Mouse (Mus musculus): ENCODE results near the gene Hmg20b. TPM values are rescaled to one million over a fixed set of nuclear protein-coding genes. Genes with fewer than 3 reads are reported as not detected.
A peak's percentile ranks its signal among the peaks of the same experiment; 100 is the strongest.

Gene Hmg20b
- total and polyA plus RNA-seq, 3 experiments, result 7.9 to 39.6 (median 18.7) TPM

- Histone ChIP-seq H3K9me3 (replicated peaks; ENCODE audit: low read length) (no peaks in the 10 kb centered on the region), H3K4me3 (replicated peaks in 1 of 3; ENCODE audit: low read depth in 2 of 3, low read length in 2 of 3, poor library complexity in 1 of 3) (no peak overlapping the region), H3K27me3 (replicated peaks) (no peaks in the 10 kb centered on the region), H3K4me1 (ENCODE audit: control insufficient read depth in 1 of 2, insufficient read depth in 2 of 2) (peaks cover 37 to 71% of the 10 kb centered on the region in 2 experiments), H3K36me3 (replicated peaks in 1 of 2; ENCODE audit: control insufficient read depth in 1 of 2, insufficient read depth in 1 of 2, low read length in 1 of 2) (peaks cover 82 to 98% of the 10 kb centered on the region in 2 experiments), H3K27ac (ENCODE audit: insufficient read depth, low read depth) (no peak overlapping the region), H3K79me2 (replicated peaks; ENCODE audit: control insufficient read depth, extremely low read depth, insufficient read depth, poor library complexity, severe bottlenecking) (no peaks in the 10 kb centered on the region), H3K9ac (ENCODE audit: insufficient read depth, low read depth) (no peak overlapping the region), H3K4me2 (ENCODE audit: insufficient read depth, low read depth, poor library complexity, severe bottlenecking) (no peak overlapping the region)
- dilution Hi-C loops (cut with MboI; ENCODE audit: extremely low pct_ligation_motif_present, extremely low pct_unique_long_range_greater_than_20kb, low sequenced_read_pairs), result no loop called here
- in situ Hi-C loops (cut with MboI; ENCODE audit: low pct_ligation_motif_present, low pct_unique_long_range_greater_than_20kb, low sequenced_read_pairs), result no loop called here
- no peak for DNase-seq (ENCODE audit: extremely low read depth)
- no peak for TF ChIP-seq ZC3H11A (IDR thresholded peaks at IDR 0.05; ENCODE audit: low read depth, low read length)
- no peak for TF ChIP-seq ETS1 (conservative IDR thresholded peaks at IDR 0.05; ENCODE audit: low read depth, low read length)
- no peak for TF ChIP-seq BHLHE40 (IDR thresholded peaks at IDR 0.05; ENCODE audit: low read depth, low read length)
- TF ChIP-seq JUN (IDR thresholded peaks at IDR 0.05; ENCODE audit: insufficient read depth, low read depth, low read length), result no peak
- TF ChIP-seq POLR2A (IDR thresholded peaks at IDR 0.05; ENCODE audit: low read depth, low read length), result 0 out of 2 replicates have a peak, but pooled peaks have one; percentile 9
Measured at GRCm38 (mm10) chr10:81364666-81365065, 14.4 kb upstream of the Hmg20b start.

- DNase-seq (ENCODE audit: extremely low read depth), result no peak
- Histone ChIP-seq H3K4me1 (ENCODE audit: control insufficient read depth in 1 of 2, insufficient read depth in 2 of 2) (peaks cover 42 to 81% of the 10 kb centered on the region in 2 experiments), H3K79me2 (replicated peaks; ENCODE audit: control insufficient read depth, extremely low read depth, insufficient read depth, poor library complexity, severe bottlenecking) (no peaks in the 10 kb centered on the region), H3K4me3 (replicated peaks in 1 of 3; ENCODE audit: low read depth in 2 of 3, low read length in 2 of 3, poor library complexity in 1 of 3) (peak overlapping the region in 1 of 3 experiments; percentile 3), H3K9me3 (replicated peaks; ENCODE audit: low read length) (no peaks in the 10 kb centered on the region), H3K9ac (ENCODE audit: insufficient read depth, low read depth) (no peak overlapping the region), H3K36me3 (replicated peaks in 1 of 2; ENCODE audit: control insufficient read depth in 1 of 2, insufficient read depth in 1 of 2, low read length in 1 of 2) (peaks cover 72 to 93% of the 10 kb centered on the region in 2 experiments), H3K27ac (ENCODE audit: insufficient read depth, low read depth) (peak overlapping the region; percentile 7; the same call in 1 of the 2 replicates), H3K27me3 (replicated peaks) (no peaks in the 10 kb centered on the region), H3K4me2 (ENCODE audit: insufficient read depth, low read depth, poor library complexity, severe bottlenecking) (no peak overlapping the region)
- TF ChIP-seq CTCF (conservative IDR thresholded peaks at IDR 0.05 in 1 of 2, IDR thresholded peaks at IDR 0.05 in 1 of 2; ENCODE audit: low read depth in 2 of 2, low read length in 2 of 2) (no peak), JUN (IDR thresholded peaks at IDR 0.05; ENCODE audit: insufficient read depth, low read depth, low read length) (no peak), CHD1 (IDR thresholded peaks at IDR 0.05; ENCODE audit: low read depth, low read length) (no peak), BHLHE40 (IDR thresholded peaks at IDR 0.05; ENCODE audit: low read depth, low read length) (no peak), HCFC1 (IDR thresholded peaks at IDR 0.05; ENCODE audit: low read depth, low read length) (no peak), GABPA (IDR thresholded peaks at IDR 0.05; ENCODE audit: insufficient replicate concordance, low read depth, low read length) (no peak), RAD21 (IDR thresholded peaks at IDR 0.05; ENCODE audit: low read depth, low read length) (no peak), PAX5 (IDR thresholded peaks at IDR 0.05; ENCODE audit: low read length) (no peak), IRF4 (IDR thresholded peaks at IDR 0.05; ENCODE audit: low read depth, low read length) (0 out of 2 replicates have a peak, but pooled peaks have one; percentile 21), KAT2A (IDR thresholded peaks at IDR 0.05; ENCODE audit: insufficient replicate concordance, low read length) (no peak), NELFE (IDR thresholded peaks at IDR 0.05; ENCODE audit: low read depth, low read length) (no peak), TCF12 (IDR thresholded peaks at IDR 0.05; ENCODE audit: low read depth, low read length) (0 out of 2 replicates have a peak, but pooled peaks have one; percentile 10), MAFK (IDR thresholded peaks at IDR 0.05; ENCODE audit: insufficient replicate concordance, low read length) (no peak), ZNF384 (IDR thresholded peaks at IDR 0.05; ENCODE audit: low read depth, low read length) (no peak), POLR2A (IDR thresholded peaks at IDR 0.05; ENCODE audit: low read depth, low read length) (no peak), UBTF (IDR thresholded peaks at IDR 0.05; ENCODE audit: low read depth, low read length) (no peak), SMC3 (IDR thresholded peaks at IDR 0.05; ENCODE audit: low read depth, low read length) (no peak), ZC3H11A (IDR thresholded peaks at IDR 0.05; ENCODE audit: low read depth, low read length) (no peak), JUND (conservative IDR thresholded peaks at IDR 0.05; ENCODE audit: low read depth, low read length) (no peak), POLR2AphosphoS2 (IDR thresholded peaks at IDR 0.05; ENCODE audit: low read depth, low read length) (no peak), USF2 (conservative IDR thresholded peaks at IDR 0.05; ENCODE audit: low read depth, low read length) (no peak), EP300 (IDR thresholded peaks at IDR 0.05; ENCODE audit: low read length) (no peak), MEF2A (IDR thresholded peaks at IDR 0.05; ENCODE audit: borderline replicate concordance, low read depth, low read length) (no peak), CHD2 (IDR thresholded peaks at IDR 0.05; ENCODE audit: low read length) (0 out of 2 replicates have a peak, but pooled peaks have one; percentile 37), TBP (conservative IDR thresholded peaks at IDR 0.05; ENCODE audit: low read depth, low read length) (no peak)
- in situ Hi-C loops (cut with MboI; ENCODE audit: low pct_ligation_motif_present, low pct_unique_long_range_greater_than_20kb, low sequenced_read_pairs) (no loop called here), dilution Hi-C loops (cut with MboI; ENCODE audit: extremely low pct_ligation_motif_present, extremely low pct_unique_long_range_greater_than_20kb, low sequenced_read_pairs) (no loop called here)
Measured at GRCm38 (mm10) chr10:81363436-81364346, 13.4 kb upstream of the Hmg20b start.
